Mouse (Mus musculus): ENCODE results near the gene Slc3a2. TPM values are rescaled to one million over a fixed set of nuclear protein-coding genes. Genes with fewer than 3 reads are reported as not detected.
"Not testable (repeated sequence)": the region's sequence is repeated elsewhere in the genome, so short reads cannot be mapped to it uniquely, and the experiment has no call there.

Gene Slc3a2
- total RNA-seq, 2 experiments from 2014 or later, result 144 to 154 TPM

- Histone ChIP-seq H3K4me3 (no peak overlapping the region), H3K27ac (no peak overlapping the region)
- no peak for DNase-seq (ENCODE audit: extremely low spot score in 1 of 2, low spot score in 2 of 2)
- TF ChIP-seq CTCF (IDR thresholded peaks at IDR 0.05), result no peak
- intact Hi-C loops (cut with DNase I), result no loop called here
Measured at GRCm38 (mm10) chr19:8726609-8727390, 3.6 kb upstream of the Slc3a2 start.

GRCm38 (mm10) chr19:8725081-8725613, 2.0 kb upstream of the Slc3a2 start:
- intact Hi-C loops (cut with DNase I), result no loop called here
- DNase-seq (ENCODE audit: extremely low spot score in 1 of 2, low spot score in 2 of 2), result no peak
- no peak for TF ChIP-seq CTCF (IDR thresholded peaks at IDR 0.05)
- H3K4me3 ChIP-seq, result no peak overlapping the region
- H3K27ac ChIP-seq, result no peak overlapping the region

GRCm38 (mm10) chr19:8724392-8724791, 1.2 kb upstream of the Slc3a2 start:
- H3K27ac ChIP-seq, result no peak overlapping the region
- H3K4me3 ChIP-seq, result peak overlapping the region; percentile 95
- intact Hi-C loops (cut with DNase I), result no loop called here
- no peak for DNase-seq (ENCODE audit: extremely low spot score in 1 of 2, low spot score in 2 of 2)
- TF ChIP-seq CTCF (IDR thresholded peaks at IDR 0.05), result no peak

DNA sequence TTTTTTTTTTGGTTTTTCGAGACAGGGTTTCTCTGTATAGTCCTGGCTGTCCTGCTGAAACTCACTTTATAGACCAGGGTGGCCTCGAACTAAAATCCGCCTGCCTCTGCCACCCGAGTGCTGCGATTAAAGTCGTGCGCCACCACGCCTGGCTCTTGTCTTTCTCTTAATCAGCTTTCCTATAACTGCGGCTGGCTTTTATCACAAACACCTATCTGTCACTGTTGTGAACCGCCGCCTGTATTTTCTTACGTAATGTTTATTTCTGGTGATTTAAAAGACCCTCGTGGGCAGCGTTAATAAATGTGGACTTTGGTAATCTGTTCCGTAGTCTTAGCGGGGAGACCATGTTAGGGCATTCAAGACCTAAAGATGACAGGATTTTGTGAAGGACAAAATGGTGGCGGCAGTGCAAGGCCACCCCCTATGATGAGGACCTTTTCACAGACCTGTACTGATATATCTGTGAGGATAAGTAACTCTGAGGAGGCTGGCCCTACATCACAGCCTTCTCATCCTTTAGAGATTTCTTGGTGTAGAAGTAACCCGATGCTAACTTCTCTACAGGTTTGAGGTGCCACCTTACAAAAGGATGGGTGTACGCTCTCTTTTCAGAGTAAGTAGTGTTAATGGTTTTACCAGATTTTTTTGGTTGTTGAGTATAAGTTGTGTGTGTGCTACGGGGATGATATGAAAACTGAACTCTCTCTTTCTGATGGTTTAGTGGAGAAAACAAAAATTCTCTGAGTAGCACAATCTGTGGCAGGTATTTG, 591 bp upstream of the Slc3a2 start:
- DNase-seq (ENCODE audit: extremely low spot score in 1 of 2, low spot score in 2 of 2), result no peak
- TF ChIP-seq CTCF (IDR thresholded peaks at IDR 0.05), result no peak
- Histone ChIP-seq H3K27ac (peak overlapping the region; percentile 91), H3K4me3 (peak overlapping the region; percentile 95)
- intact Hi-C loops (cut with DNase I), result no loop called here

DNA sequence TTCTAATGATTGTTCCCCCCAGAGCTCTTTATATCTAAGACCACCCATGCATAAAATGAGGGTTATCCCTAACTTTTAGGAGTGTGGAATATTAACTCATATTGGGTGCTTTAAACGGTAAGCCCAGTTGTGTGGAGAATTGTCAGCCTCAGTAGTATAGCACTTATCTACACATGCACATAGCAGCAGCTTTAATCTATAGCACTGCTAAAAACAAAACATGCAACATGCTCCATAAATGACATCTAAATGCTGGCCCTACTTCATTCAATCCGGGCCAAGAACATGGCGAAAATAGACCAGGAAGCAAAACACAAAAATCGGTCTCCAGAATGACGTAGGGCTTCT, 636 bp downstream of the Slc3a2 start:
- no peak for DNase-seq (ENCODE audit: extremely low spot score in 1 of 2, low spot score in 2 of 2)
- intact Hi-C loops (cut with DNase I), result no loop called here
- TF ChIP-seq CTCF (IDR thresholded peaks at IDR 0.05), result no peak
- peak overlapping the region; percentile 95 for H3K27ac ChIP-seq
- H3K4me3 ChIP-seq, result peak overlapping the region; percentile 95

DNA sequence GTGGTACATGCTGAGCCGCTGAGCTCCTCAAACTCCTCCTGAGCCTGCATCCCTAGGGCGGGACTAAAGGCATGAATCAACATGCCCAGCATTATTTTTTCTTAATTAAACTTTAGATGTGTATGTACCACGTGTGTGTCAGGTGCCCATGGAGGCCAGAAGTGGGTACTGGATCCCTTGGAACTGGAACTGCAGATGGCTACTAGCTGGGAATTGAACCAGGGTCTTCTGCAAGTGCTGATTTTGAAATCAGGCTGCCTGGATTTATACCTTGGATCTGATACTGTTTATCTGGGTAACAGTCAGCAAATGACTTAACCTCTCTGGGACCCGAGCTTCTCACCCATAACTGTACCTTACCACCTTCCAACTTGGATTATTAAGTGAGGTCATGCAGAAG, 1.1 kb downstream of the Slc3a2 start:
- Histone ChIP-seq H3K4me3 (peak overlapping the region; percentile 95), H3K27ac (peak overlapping the region; percentile 95; the same call in 1 of the 2 replicates)
- DNase-seq (ENCODE audit: extremely low spot score in 1 of 2, low spot score in 2 of 2), result no peak
- intact Hi-C loops (cut with DNase I), result no loop called here
- no peak for TF ChIP-seq CTCF (IDR thresholded peaks at IDR 0.05)

- intact Hi-C loops (cut with DNase I), result no loop called here
- Histone ChIP-seq H3K27ac (no peak overlapping the region), H3K4me3 (peak overlapping the region; percentile 95)
- DNase-seq (ENCODE audit: extremely low spot score in 1 of 2, low spot score in 2 of 2), result no peak
- no peak for TF ChIP-seq CTCF (IDR thresholded peaks at IDR 0.05)
Measured at GRCm38 (mm10) chr19:8721378-8721777, 1.8 kb downstream of the Slc3a2 start.

DNA sequence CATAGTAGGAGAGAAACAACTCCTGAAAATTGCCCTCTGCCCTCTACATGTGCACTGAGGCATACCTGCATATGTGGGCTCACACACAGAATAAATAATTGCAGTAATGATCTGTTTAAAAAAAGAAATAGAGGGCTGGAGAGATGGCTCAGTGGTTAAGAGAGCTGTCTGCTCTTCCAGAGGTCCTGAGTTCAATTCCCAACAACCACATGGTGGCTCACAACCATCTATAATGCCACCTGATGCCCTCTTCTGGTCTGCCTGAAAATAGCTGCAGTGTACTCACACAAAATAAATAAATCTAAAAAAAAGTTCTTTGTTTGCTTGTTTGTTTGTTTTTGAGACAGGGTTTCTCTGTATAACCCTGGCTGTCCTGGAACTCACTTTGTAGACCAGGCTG, 4.1 kb downstream of the Slc3a2 start:
- peak; percentile 44 for TF ChIP-seq CTCF (IDR thresholded peaks at IDR 0.05)
- not testable (repeated sequence) for H3K4me3 ChIP-seq; DNase-seq (ENCODE audit: extremely low spot score in 1 of 2, low spot score in 2 of 2); H3K27ac ChIP-seq
- intact Hi-C loops (cut with DNase I), result loop anchor here (2.0 kb wide), 1 partner anchor 150 kb away; no protein-coding TSS in a partner anchor

GRCm38 (mm10) chr19:8718357-8718756, 4.8 kb downstream of the Slc3a2 start:
- DNase-seq (ENCODE audit: extremely low spot score in 1 of 2, low spot score in 2 of 2), result peak in 1 of 2 experiments; percentile 43
- intact Hi-C loops (cut with DNase I), result loop anchor here (2.0 kb wide), 1 partner anchor 150 kb away; no protein-coding TSS in a partner anchor
- Histone ChIP-seq H3K27ac (no peak overlapping the region), H3K4me3 (no peak overlapping the region)
- TF ChIP-seq CTCF (IDR thresholded peaks at IDR 0.05), result peak; percentile 82

DNA sequence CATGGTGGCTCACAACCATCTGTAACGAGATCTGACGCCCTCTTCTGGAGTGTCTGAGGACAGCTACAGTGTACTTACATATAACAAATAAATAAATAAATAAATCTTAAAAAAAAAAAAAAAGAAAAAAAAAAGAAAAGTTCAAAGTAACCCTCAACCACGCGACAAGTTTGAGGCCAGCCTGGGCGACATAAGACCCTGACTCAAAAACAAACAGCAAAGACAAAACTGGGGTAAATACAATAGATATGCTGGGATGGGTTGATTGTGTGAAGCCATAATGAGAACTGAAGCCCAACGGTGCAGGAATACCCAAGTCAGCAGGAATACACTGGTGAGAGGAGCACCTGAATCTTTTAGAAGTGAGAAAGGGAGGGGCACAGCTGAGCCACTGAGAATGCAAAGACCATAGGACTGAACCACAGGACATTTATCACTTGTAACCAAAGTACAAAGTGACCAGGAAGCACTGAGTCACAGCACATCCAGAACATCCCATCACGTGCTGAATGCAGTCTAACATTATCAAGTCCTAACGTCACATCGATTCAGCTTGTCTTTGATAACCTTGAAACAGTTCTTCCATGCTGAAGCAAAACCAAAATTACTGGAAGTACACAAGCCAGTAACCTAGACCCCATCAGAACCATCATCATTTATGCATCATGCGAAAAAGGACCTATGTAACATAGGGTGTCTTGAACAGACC, 6.2 kb downstream of the Slc3a2 start:
- TF ChIP-seq CTCF (IDR thresholded peaks at IDR 0.05), result no peak
- Histone ChIP-seq H3K4me3 (no peak overlapping the region), H3K27ac (no peak overlapping the region)
- intact Hi-C loops (cut with DNase I), result no loop called here
- no peak for DNase-seq (ENCODE audit: extremely low spot score in 1 of 2, low spot score in 2 of 2)

DNA sequence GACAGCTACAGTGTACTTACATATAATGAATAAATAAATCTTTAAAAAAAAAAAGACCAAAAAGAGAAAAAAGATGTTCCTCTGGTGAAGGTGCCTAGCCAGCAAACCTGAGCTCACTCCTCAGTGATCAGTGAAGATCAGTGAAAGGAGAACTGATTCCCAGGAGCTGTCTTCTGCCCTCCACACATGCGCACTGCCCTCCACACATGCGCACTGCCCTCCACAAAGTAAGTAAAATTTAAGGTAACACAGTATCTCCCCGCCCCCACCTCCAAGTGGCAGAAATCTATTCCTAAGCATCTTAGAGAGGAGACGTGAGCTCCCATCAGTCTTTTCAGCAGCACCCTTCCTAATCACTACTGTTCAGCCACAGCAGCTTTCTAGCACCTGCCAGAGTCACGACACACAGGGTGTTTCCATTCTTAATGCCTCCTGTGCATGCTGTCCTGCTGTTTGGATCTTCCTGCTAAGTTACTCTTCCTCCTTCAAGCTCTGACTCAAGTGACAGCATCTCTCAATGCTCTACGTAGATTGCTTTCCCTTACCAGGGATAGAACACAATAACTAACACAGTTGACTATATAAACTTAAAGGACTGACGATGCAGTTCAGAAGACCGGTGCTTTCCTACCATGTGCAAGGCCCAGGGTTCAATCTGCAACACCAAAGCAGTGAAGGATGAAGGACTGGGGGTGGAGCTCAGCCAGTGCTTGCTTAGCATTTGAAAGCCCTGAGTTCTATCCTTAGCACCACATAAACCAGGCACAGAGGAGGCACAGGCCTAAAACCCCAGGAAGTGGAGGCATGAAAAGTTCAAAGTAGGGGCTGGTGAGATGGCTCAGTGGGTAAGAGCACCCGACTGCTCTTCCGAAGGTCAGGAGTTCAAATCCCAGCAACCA, 7.1 kb downstream of the Slc3a2 start:
- intact Hi-C loops (cut with DNase I), result no loop called here
- Histone ChIP-seq H3K4me3 (no peak overlapping the region), H3K27ac (no peak overlapping the region)
- no peak for DNase-seq (ENCODE audit: extremely low spot score in 1 of 2, low spot score in 2 of 2)
- TF ChIP-seq CTCF (IDR thresholded peaks at IDR 0.05), result no peak
